Mouse (Mus musculus) liver, adult 2 months (tissue): ENCODE data around the gene Unc5c.

ENCODE experiments used
- CTCF ChIP-seq: fragments of 200-500 bp; IDR thresholded peaks from 2 replicates; pipeline ENCODE4 v1.5.1; 2011; ENCODE audit warnings: low read depth, low read length, control low read depth
- POLR2A ChIP-seq: fragments of 200-500 bp; IDR thresholded peaks from 2 replicates; pipeline ENCODE4 v1.6.1; 2011; ENCODE audit warnings: low read length, control low read depth; ENCODE audit not compliant: insufficient read depth; ENCODE audit errors: extremely low read depth

DNA sequence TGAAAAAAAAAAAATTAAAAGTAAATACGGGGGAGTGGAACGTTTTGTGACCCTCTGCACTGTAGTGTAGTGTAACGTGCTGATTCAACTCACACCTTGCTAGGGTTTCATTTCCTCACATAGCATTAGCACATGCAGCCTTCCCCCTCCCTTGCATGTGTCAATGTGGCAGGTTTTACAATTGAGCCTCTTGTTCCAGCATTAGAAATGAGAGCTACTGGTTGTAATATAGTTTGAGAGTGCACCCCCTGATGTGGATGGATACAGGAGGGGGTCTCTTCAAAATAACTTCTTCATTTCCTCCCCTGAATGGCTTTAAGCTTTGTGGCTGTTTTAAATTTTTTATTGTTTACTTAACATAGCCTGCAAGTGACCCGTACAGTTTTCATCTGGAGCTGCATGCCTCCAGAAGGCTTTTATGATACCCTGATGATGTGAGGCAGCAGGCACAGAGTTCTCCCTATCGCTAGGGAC, 82.4 kb downstream of the Unc5c start:
- TF ChIP-seq POLR2A (no peak), CTCF (no peak)
